Mouse (Mus musculus) hindbrain, embryonic 16.5 days (tissue): ENCODE data around the gene Pde6d. TPM values are rescaled to one million over a fixed set of nuclear protein-coding genes. Genes with fewer than 3 reads are reported as not detected.

ENCODE experiments used
- ATAC-seq: fragments of 200-750 bp; cut with Nextera tagmentation; 2 replicates; pipeline ENCODE4 v1.8.0; 2017; ENCODE audit warnings: moderate TSS enrichment, moderate library complexity
- H3K27ac ChIP-seq: fragments of 300-500 bp; sonication (generic); 2 replicates; pipeline ENCODE4 v1.5.1; 2014; ENCODE audit warnings: low read depth, mild to moderate bottlenecking, control low read depth, low read length, moderate library complexity
- H3K27me3 ChIP-seq: fragments of 300-500 bp; sonication (generic); replicated peaks from 2 replicates; pipeline ENCODE4 v1.6.1; 2014; ENCODE audit warnings: low read length; ENCODE audit not compliant: control insufficient read depth, insufficient read depth
- H3K36me3 ChIP-seq: fragments of 300-500 bp; sonication (generic); 2 replicates; pipeline ENCODE4 v1.6.1; 2014; ENCODE audit warnings: mild to moderate bottlenecking, low read length, moderate library complexity, mixed read lengths; ENCODE audit not compliant: control insufficient read depth, insufficient read depth
- H3K4me1 ChIP-seq: fragments of 300-500 bp; sonication (generic); 2 replicates; pipeline ENCODE4 v1.6.1; 2014; ENCODE audit warnings: low read depth, low read length; ENCODE audit not compliant: control insufficient read depth, insufficient read depth
- H3K4me2 ChIP-seq: fragments of 300-500 bp; sonication (generic); 2 replicates; pipeline ENCODE4 v1.6.1; 2014; ENCODE audit warnings: mild to moderate bottlenecking, low read length, control low read depth, moderate library complexity
- H3K4me3 ChIP-seq: fragments of 300-500 bp; sonication (generic); 2 replicates; pipeline ENCODE4 v1.5.1; 2014; ENCODE audit warnings: mild to moderate bottlenecking, low read length, control low read depth, moderate library complexity
- H3K9ac ChIP-seq: fragments of 300-500 bp; sonication (generic); 2 replicates; pipeline ENCODE4 v1.6.1; 2014; ENCODE audit warnings: low read depth, mild to moderate bottlenecking, control low read depth, low read length, moderate library complexity
- H3K9me3 ChIP-seq: fragments of 300-500 bp; sonication (generic); 2 replicates; pipeline ENCODE4 v1.6.1; 2014; ENCODE audit warnings: mild to moderate bottlenecking, low read length, moderate library complexity; ENCODE audit not compliant: control insufficient read depth
- WGBS: fragments of 180-500 bp; shearing (Covaris S2); extraction: QIAGEN DNeasy Blood & Tissue Kit; methylation state at CpG from one replicate; pipeline ENCODE4 v1.1.7; 2014; 5-methylcytosine and 5-hydroxymethylcytosine counted together
- polyA plus RNA-seq: library from polyadenylated mRNA; unstranded; fragments of >200 nt; fragmentation: Nextera tagmentation; extraction: Ambion mirVana; gene quantifications from 2 replicates; pipeline ENCODE4 v1.2.1, GENCODE M21; 2015

Gene Pde6d
- polyA plus RNA-seq, 1 experiment from 2014 or later: 113 TPM

DNA sequence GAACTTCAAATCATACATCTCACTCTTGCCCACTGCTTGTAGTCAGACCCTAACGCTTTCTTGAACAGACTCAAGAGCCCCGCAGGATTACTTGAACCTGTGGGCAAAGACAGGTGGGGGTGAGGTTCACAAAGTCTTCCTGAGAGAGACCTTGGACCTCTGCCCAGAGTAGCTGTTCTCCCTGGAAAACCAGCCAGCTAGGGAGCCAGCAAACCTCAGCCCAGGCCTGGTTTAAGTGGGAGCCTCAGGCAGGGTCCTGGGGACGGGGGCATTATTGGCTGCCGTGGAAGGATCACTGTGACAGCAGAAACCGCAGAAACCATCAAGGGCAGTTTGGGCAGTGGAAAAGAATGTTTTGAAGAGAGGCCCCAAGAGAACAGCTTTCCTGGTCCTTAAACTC is 85.1 kb downstream of the Pde6d start:
- Histone ChIP-seq H3K9me3 (no peaks in the 10 kb centered on the region), H3K36me3 (no peaks in the 10 kb centered on the region), H3K4me3 (no peak overlapping the region), H3K27me3 (no peaks in the 10 kb centered on the region), H3K4me1 (peaks cover 21% of the 10 kb centered on the region), H3K9ac (0 out of 2 replicates have a peak overlapping the region, but pooled peaks have one; percentile 25), H3K27ac (no peak overlapping the region), H3K4me2 (no peak overlapping the region)
- WGBS: 77% methylated on average over 5 of the region's 5 CpGs
- ATAC-seq: no peak

DNA sequence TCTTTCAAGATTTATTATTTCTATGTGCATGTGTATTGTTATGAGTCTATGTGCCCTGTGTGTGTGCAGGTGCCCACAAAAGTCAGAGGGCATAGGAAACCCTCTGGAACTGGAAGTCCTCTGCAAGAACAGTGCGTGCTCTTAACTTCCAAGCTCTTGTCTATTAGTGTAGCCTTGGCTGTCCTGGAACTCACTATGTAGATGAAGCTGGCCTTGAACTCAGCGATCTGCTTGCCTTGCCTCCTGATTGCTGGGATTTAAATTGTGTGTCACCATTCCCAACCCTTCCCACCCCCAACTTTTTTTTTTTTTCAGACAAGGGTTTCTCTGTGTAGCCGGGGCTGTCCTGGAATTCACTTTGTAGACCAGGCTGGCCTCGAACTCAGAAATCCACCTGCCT is 86.1 kb downstream of the Pde6d start:
- no peak for ATAC-seq
- H3K9ac ChIP-seq: no peak overlapping the region
- H3K36me3 ChIP-seq: no peaks in the 10 kb centered on the region
- no peaks in the 10 kb centered on the region for H3K27me3 ChIP-seq
- H3K27ac ChIP-seq: no peak overlapping the region
- no peak overlapping the region for H3K4me3 ChIP-seq
- 96% methylated on average over 4 of the region's 4 CpGs for WGBS
- H3K4me1 ChIP-seq: peaks cover 13% of the 10 kb centered on the region
- H3K9me3 ChIP-seq: no peaks in the 10 kb centered on the region
- no peak overlapping the region for H3K4me2 ChIP-seq

DNA sequence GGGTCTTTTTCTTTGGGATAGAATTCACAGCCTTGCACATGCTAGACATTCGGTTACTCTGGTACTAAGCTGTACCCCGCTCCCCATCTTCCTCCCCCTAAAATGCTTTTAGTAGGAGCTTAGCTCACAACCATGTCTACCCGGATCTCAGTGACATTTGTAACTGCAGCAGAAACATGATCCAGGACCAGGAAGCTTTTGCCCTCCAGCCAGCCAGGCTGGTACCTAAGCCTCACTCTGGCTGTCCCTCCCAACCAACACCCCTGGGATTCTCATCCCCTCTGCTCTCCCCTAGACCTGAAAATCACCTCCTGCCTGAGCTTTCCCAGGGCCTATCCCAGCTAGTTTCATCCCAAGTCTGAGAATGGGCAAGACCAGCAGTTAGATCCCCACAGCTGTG is 88.6 kb downstream of the Pde6d start:
- 90% methylated on average over 3 of the region's 3 CpGs for WGBS
- Histone ChIP-seq H3K4me3 (no peak overlapping the region), H3K9ac (no peak overlapping the region), H3K27me3 (no peaks in the 10 kb centered on the region), H3K4me2 (no peak overlapping the region), H3K9me3 (no peaks in the 10 kb centered on the region), H3K36me3 (no peaks in the 10 kb centered on the region), H3K4me1 (peaks cover 10% of the 10 kb centered on the region), H3K27ac (no peak overlapping the region)
- ATAC-seq: no peak

Other genes with a start within 250 kb of the Pde6d start
- gene Ncl, start 223.2 kb downstream of the Pde6d start, polyA plus RNA-seq: 205 and 214 TPM in 2 replicates
- 0.13 TPM in 1 of 2 replicates, not detected in the other for gene Nmur1, start 156.4 kb downstream of the Pde6d start, polyA plus RNA-seq
- gene Tex44, start 156.3 kb downstream of the Pde6d start, polyA plus RNA-seq: not detected in 2 replicates
- gene Ptma, start 55.9 kb downstream of the Pde6d start, polyA plus RNA-seq: 1,165 and 1,204 TPM in 2 replicates
- gene Cops7b, start 275 bp upstream of the Pde6d start, polyA plus RNA-seq: 57.1 and 62.5 TPM in 2 replicates
- gene Nppc, start 87.9 kb upstream of the Pde6d start, polyA plus RNA-seq: 20.1 and 26.6 TPM in 2 replicates
- 37.8 and 40.1 TPM in 2 replicates for gene Dis3l2, start 121.2 kb upstream of the Pde6d start, polyA plus RNA-seq